Mouse (Mus musculus) CD4-positive helper T cell, adult 2 months (primary cell): ENCODE measurements at regions not wholly inside any gene's neighbourhood (a gene's known extent, or its start where the extent isn't known, plus 50 kb on each side); places are given as distances from the start of the nearest gene placed in this dataset.
"Not testable (repeated sequence)": the region's sequence is repeated elsewhere in the genome, so short reads cannot be mapped to it uniquely, and the experiment has no call there.

Experiments
- DNase-seq: peaks from one replicate; pipeline ENCODE4 v3.0.0-alpha.2; 2012; ENCODE audit warnings: low read depth, missing footprints, low spot score

GRCm38 (mm10) chr7:36224416-36224815 lies 421.6 kb upstream of the Zfp507 start:
- DNase-seq = no peak

GRCm38 (mm10) chr7:36218386-36218785 lies 415.6 kb upstream of the Zfp507 start:
- DNase-seq = no peak

GRCm38 (mm10) chr7:36210034-36210433 lies 407.2 kb upstream of the Zfp507 start:
- DNase-seq = no peak

- no peak for DNase-seq
Measured at GRCm38 (mm10) chr7:36207525-36208260, 404.9 kb upstream of the Zfp507 start.

GRCm38 (mm10) chr7:36198091-36198700 lies 395.4 kb upstream of the Zfp507 start:
- no peak for DNase-seq

GRCm38 (mm10) chr7:36196154-36196720 lies 393.4 kb upstream of the Zfp507 start:
- DNase-seq = no peak

- no peak for DNase-seq
Measured at GRCm38 (mm10) chr7:36192645-36193044, 389.8 kb upstream of the Zfp507 start.

GRCm38 (mm10) chr7:36177947-36178346 lies 375.1 kb upstream of the Zfp507 start:
- DNase-seq = no peak

GRCm38 (mm10) chr7:36175296-36175695 lies 372.5 kb upstream of the Zfp507 start:
- DNase-seq = no peak

GRCm38 (mm10) chr7:36172511-36172910 lies 369.7 kb upstream of the Zfp507 start:
- DNase-seq = not testable (repeated sequence)

GRCm38 (mm10) chr7:36157270-36157945 lies 354.6 kb upstream of the Zfp507 start:
- DNase-seq = no peak

- no peak for DNase-seq
Measured at GRCm38 (mm10) chr7:36156595-36156994, 353.8 kb upstream of the Zfp507 start.

GRCm38 (mm10) chr7:36155576-36155975 lies 352.8 kb upstream of the Zfp507 start:
- DNase-seq = no peak

GRCm38 (mm10) chr7:36155159-36155558 lies 352.4 kb upstream of the Zfp507 start:
- DNase-seq = no peak

- DNase-seq = no peak
Measured at GRCm38 (mm10) chr7:36150871-36151560, 348.2 kb upstream of the Zfp507 start.

- no peak for DNase-seq
Measured at GRCm38 (mm10) chr7:36136571-36136970, 333.8 kb upstream of the Zfp507 start.

GRCm38 (mm10) chr7:36134557-36134956 lies 331.8 kb upstream of the Zfp507 start:
- DNase-seq = no peak

GRCm38 (mm10) chr7:36133658-36134143 lies 330.9 kb upstream of the Zfp507 start:
- no peak for DNase-seq

- DNase-seq = no peak
Measured at GRCm38 (mm10) chr7:36133026-36133425, 330.2 kb upstream of the Zfp507 start.

- no peak for DNase-seq
Measured at GRCm38 (mm10) chr7:36132569-36132968, 329.8 kb upstream of the Zfp507 start.

GRCm38 (mm10) chr7:36097054-36097453 lies 294.3 kb upstream of the Zfp507 start:
- no peak for DNase-seq
